Mouse (Mus musculus): ENCODE data around the gene Barx1.
A peak's percentile ranks its signal among the peaks of the same experiment; 100 is the strongest.

Gene Barx1

DNA sequence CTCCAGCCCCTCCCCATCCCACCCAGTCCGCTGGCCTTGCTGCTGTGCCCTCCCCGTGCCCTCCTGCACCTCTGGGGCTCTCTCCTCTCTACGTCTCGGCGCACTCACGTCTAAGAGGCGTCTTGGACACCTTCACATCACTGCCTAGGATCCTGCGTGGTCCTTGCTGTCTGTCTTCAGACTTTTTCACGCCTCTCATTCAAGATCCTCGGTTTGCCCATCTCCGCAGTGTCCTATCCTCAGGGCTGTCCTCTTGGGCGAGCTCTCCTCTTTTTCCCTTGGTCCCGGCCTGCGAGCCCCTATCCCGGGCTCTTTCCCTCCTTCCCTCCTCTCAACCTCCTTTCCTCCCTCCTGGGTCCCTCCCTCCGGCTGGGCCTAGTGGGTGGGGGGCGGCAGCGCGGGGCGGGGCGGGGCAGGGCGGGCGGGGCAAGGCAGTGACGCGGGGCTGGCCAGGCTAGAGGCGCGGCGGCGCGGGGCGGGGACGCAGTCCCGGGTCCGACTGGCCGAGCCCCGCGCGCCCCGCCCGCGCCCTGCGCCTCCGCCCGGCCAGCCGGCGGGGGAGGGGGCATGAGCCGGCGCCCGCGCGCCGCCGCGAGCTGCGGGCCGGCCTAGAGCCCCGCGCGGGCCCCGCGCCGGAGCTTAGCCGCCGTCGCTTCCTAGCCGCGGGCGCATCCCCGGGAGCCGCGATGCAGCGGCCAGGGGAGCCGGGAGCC is at the start of gene Barx1:
TSS of gene Barx1 (plus strand) at position 568 of the 713 bp plus-strand sequence.
- DNase-seq (ENCODE audit: low read depth, low spot score) = no peak

DNA sequence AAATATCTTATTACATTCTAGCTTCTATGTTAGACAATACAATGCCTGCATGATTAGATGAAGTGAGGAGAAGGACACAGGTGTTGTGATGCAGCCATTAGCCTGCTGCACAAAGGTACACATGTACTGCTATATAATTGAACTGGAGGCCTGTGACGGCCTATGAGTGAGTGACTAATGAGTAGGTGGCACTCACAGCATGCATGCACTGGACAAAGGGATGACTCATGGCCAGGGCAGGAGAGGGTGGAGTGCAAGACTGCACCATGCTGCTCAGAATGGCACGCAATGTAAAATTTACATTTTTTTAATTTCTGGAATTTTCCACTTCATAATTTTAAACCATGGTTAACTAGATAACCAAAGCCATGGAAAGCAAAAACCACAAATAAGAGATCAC is 48.3 kb upstream of the Barx1 start:
- no peak for DNase-seq (ENCODE audit: low read depth, low spot score)

DNA sequence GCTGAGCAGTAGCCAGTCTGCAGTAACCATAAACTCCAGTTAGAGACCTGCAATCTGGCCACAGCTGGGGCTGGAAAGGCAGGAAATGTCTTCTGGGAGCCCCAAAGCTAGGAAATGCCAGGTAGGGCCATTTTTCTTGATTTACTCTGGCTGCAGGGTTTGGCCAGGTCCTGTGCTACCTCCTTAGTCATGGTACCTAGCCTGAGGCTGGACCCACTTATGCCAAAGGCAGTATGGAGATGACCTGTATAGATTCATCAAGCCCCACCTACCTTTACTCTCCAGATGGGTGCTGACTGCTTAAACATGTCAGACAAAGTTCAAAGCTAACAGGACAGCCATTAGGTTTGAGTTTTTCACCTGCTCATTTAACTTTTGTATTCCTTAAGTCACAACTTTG is 45.0 kb upstream of the Barx1 start:
- DNase-seq (ENCODE audit: low read depth, low spot score) = no peak

DNA sequence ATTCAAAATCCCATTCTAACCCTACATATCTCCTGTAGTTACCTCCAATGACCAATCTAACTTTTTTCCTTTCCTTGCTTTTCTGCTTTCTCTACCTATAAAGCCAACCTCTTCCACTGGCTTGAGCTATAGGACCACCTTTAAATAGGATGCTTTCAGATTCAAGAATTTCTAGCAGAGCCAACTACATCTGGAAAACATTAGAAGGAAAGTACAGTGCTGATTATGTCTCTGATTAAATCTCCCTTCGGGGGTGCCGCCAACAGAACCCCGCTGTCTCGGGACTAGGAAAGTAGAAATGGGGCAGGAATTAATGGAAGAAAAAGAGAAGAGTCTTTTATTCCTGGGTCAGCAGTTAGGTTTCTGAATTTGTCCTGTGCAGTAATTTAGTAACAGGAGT is 43.9 kb upstream of the Barx1 start:
- no peak for DNase-seq (ENCODE audit: low read depth, low spot score)

DNA sequence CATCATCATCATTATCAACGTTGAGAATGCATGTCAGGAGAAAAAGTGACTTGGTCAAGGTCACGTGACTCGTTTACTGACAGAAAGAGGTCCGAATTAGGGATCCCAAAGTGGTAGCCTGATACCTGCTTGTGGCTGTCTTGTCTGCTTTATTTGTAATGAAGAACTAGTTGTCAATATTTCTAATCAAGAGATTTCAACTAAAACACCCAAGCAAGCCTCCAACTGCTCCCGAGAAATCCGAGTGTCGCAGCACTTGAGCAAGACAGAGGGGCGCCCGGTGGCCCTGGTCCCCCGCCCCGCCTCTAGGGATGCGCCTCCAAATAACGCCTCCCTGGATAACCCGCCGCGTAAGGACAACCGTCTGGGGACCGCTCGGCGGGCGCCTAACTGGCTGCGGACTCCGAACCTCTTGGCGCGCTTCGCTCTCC is 37.8 kb upstream of the Barx1 start:
- no peak for DNase-seq (ENCODE audit: low read depth, low spot score)

DNA sequence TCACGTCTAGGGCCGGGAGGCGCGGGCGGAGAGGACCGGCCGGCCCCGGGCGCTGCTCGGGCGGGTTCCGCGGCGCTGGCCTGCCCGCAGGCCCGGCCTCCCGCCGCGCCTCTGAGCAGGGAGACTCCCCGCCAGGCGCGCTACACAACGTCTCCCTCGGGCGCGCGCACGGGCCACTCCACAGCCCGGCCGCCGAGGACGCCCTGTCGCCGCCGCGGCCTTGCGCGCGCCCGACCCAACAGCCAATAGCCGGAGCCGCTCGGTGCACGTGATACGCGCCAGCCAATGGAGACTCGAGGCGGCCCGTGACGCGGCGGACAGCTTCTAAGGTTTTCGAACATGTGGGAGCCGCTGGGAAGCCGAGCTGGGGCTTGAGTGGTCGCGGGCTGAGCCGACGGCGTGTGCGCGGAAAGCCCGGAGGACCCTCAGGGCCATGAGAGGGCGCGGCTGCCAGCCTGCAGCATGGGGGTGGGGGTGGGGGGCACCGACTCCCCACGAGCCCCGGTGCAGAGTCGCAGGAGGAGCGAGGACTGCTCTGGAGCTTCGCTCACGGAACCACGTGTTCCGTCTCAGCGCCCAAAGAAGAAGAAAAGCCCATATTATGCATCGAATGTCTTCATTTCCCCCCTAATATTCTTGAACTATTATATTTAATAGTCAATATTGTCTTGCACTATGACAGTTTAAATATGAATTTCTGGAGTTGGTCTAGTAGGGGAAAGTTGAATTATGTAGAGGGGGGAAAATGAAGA is 37.2 kb upstream of the Barx1 start, which contains the start of gene Ptpdc1:
TSS of gene Ptpdc1 (minus strand) at position 232 of the 752 bp plus-strand sequence.
- DNase-seq (ENCODE audit: low read depth, low spot score) = peak; percentile 16

DNA sequence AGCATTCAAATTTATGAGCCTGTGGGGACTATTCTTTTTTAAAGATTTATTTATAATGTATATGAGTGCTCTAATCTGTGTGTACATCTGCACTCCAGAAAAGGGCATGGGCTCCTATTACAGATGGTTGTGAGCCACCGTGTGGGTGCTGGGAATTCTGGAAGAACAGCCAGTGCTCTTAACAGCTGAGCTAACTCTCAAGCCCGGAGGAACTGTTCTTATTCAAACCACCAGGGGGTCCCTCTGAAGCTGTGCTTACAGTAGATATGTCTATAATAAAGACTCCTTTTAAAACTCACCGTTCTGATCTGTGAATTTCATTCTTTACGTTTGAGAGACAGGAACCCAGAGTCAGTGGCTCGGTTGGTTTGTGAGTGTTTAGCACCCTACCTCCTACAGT is 31.1 kb upstream of the Barx1 start:
- DNase-seq (ENCODE audit: low read depth, low spot score) = no peak

DNA sequence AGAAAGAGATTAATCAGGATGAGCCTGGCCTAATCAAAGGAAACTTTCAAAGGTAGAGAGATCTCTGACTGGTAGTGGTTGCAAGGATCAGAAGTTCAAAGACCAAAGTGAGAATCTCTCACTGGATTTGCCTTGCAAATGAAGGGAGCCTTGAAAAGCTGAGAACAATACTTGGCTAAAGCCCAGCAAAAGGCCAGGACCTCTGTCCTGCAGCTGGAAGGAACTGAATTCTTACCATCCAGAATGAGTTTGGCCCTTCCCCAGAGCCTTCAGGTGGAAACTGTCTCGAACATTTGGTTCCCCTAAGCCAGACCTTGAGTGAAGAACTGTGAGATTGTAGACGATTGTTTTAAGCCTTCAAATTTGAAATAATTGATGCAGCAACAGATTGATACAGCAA is 25.1 kb upstream of the Barx1 start:
- DNase-seq (ENCODE audit: low read depth, low spot score) = no peak

DNA sequence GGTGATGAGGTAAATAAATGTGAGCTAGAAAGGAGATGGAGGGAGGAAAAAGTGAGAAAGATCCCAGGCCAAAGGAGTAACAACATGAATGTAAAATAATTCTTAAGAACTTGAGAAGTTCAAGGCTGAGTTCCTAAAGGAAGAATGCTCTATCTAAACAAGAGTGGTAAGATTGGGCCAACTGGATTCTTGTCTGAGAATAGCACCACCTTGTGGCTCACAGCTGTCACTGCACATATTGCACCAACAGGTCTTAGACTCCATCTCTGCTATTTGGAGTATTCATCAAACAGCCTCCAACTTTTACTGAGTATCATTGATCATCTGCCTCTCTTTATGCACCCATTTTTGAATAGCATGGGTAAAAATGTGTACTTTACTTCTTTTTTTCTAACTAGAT is 23.2 kb upstream of the Barx1 start:
- DNase-seq (ENCODE audit: low read depth, low spot score) = peak; percentile 22

DNA sequence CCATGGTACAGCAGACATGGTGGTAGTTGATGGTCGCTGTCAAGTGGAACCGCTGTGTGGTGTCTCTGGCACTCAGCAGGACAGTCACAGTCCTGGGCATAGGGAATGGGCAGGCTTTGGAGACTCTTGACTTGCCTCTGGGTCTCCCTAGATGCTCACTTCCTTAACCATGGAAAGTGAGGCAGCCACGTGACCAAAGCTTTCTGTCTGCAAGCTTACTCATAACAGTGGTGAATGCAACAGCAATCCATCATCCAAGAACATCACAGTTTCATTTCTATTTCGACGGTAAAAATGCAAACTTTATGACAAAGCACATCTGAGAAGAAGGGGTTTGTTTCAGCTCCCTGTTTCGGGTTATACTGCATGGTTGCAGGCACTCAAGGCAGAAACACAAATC is 19.7 kb upstream of the Barx1 start:
- no peak for DNase-seq (ENCODE audit: low read depth, low spot score)

DNA sequence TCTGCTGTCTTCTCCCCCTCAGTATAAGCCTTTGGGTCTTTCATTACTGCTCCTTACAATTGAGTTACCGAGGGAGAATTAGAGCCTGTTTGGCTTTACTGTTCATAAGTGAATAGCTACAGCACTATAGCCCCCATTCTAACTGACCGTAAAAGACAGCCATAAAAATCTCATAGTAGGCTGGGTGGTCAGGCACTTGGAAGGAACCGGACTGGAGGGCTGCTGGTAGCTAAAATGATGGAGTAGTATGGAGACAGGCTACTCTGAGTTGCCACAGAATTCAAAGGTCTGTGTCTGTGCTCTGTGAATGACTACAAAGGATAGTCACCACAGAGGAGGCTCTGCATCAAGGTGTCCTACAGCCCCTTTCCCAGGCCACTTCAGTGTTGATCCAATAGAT is 18.8 kb upstream of the Barx1 start:
- no peak for DNase-seq (ENCODE audit: low read depth, low spot score)

DNA sequence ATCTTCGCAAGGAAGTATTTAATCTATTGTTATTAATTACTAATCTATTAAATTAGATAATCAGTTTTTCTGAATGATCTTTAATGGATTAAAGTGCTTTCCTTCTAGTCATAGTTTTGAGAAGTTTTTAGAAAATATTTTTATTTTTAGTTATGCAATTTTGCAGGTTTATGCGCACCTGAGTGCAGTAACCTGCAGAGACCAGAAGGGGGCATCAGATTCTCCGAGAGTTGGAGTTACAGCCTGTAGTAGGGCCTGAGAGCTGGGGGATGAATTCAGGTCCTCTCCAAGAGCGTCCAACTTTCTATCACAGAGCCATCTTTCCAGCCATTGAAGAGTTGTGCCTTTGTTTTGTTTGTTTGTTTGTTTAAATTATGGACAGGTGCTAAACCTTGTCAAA is 16.1 kb upstream of the Barx1 start:
- no peak for DNase-seq (ENCODE audit: low read depth, low spot score)

DNA sequence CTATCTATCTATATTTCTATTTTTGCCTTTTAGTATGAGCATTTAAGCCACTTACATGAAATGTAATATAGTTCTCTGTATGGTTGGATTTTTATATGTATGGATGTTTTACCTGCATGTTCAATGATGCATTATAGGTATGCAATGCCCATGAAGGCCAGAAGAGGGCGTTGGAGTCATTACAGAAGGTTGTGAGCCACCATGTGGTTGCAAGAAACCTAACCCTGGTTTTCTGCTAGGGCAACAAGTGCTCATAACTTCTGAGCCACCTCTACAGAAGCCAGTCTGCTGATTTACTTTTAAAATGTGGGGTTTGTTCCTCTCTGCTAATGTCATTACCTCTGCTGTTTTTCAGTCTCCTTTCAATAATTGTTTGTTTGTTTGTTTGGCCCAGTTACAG is 12.2 kb upstream of the Barx1 start:
- no peak for DNase-seq (ENCODE audit: low read depth, low spot score)

DNA sequence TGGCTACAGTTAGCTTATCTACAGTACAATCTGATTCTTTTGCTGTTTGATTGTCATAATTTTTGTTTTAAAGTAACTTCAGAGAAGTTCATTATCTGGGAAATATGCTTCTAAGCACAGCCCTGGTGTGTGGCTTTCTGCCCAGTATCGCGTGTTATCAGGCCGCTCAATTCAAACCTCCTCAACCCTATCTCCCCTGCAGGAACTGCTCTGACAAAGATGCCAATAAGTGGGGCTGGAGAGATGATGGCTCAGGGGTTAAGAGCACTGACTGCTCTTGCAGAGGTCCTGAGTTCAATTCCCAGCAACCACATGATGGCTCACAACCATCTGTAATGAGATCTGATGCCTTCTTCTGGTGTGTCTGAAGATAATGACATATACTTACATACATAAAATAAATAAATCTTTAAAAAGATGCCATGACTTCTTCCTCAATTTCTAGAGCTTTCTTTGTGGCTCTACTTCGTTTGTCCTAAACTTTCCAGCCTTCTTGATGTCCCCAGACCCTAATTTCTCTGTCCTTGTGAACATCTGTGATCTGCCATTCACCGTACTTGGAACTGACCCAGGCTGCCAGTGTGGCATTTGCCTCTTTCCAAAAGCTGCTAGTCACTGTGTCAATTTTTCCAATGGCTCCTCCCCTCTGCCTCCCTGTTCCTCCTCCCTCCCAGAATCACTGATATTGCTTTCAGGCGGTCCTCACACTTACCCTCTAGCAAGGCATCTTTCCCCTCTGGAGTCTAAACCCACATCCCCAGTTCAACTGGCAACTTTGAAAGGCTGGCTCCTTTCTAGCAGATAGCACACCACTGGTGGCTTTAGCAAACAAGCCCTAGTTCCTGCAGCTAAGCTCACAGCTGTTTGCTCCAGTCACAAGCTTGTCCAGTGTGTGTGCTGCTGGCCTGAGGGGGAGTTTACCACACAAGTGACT is 11.4 kb upstream of the Barx1 start:
- no peak for DNase-seq (ENCODE audit: low read depth, low spot score)

DNA sequence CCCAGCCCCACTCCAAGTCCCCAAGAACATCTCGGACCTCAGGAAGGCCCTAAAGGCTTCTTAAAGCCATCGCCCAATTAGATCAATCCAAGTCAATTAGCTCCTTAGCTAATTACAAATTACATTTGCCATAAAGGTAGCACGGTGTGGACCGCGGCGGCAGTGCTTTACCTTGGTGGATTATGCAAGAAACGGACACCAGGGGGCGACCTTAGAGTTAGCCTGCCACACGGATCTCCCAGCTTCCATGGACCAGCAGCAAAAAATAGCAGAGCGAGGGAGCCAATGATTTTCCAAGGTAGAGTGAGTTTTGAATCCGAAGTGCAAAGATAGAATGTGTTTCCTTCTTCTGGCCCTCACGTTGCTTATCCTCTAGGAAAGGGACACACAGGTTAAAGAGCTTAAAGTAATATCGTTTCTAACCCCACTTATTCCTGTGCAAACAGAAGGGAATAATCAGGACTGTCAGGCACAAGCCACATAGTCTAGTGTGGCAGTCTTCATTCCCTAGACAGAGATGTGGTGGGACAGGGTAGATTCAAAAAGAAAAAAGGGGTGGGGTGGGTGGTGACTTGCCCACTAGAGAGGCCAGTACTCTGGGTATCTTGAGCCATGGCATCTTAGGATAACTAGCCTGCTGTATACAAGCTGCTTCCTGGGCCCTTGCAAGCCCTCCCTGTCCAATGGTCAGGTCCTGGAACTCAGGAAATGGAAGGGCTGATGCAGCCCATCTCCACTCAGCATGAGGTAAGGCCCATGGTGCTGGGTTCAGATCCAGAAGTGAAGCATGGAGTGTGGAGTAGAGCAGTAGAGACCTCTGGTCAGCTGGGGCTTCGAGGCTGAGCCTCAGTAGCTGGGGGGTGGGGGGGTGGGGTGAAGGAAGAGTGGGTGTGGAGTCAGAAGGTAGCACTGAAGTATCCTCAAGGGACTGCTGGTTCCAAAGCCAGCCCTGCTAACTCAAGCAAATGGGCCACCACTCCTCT is 8.7 kb upstream of the Barx1 start:
- no peak for DNase-seq (ENCODE audit: low read depth, low spot score)

DNA sequence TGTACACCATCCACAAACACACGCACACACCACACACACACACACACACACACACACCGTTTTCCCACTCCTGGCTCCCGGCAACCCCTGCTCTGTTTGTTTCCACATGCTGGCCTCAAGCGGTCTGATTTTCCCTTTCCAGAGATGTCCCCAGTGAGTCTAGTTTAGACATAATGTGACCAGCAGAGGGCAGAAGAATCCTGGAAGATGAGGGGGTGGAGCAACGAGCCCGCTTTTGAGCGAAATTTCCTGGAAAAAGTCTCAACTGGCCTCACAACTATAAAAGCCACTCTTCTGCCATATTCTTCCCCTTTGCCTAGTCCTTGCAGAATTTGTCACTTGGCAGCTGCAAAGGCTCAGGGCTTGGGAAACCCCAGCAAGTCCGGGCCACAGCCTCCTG is 7.2 kb upstream of the Barx1 start:
- no peak for DNase-seq (ENCODE audit: low read depth, low spot score)

DNA sequence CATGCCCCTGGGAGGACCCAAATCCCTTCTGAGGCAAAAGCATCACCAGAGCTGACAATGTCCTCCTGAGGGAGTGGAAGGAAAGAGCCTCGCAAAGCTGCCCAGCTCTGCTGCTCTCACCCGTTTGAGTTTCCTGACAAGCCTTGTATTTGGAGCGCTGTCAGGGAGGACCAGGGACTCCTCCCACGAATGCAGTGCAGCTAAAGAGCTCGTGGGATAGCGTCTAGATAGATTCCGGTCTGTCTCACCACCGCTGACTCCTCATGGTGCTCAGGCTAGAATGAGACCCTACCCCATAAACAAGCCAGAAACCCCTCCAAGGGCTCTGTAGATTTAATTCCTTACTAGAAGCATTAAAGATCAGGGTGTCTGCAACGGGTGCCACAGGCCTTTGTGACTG is 5.0 kb upstream of the Barx1 start:
- DNase-seq (ENCODE audit: low read depth, low spot score) = no peak

DNA sequence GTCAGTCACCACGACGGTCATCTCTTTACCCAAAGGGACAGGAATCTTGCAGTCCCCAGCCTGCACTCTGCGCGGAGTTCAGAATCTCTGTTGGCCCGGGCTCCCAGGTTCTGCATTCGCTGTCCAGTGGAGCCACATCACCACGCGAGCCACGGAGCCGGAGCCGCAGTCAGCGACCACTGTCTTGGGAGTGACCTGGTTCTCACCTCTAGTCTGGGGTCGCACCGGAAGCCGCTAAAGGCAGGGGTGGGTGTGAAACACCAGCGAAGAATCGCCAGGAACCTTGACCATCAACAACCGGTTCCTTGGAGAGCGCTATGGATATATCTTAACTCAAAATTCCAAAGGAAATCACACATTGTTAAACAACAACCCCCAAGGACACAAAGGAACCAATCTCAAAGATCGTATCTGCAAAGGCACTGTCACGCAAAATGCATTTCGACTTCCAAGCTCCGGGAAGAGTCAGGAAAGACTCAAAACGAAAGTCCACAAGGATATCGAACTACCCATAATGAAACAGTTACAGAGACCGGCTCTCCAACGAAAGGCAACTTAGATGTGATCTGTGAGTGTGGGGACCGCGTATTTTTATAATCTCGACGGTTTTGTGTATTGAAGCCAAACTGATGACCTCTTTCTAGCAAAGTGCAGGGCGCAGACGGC is 4.1 kb upstream of the Barx1 start:
- no peak for DNase-seq (ENCODE audit: low read depth, low spot score)

DNA sequence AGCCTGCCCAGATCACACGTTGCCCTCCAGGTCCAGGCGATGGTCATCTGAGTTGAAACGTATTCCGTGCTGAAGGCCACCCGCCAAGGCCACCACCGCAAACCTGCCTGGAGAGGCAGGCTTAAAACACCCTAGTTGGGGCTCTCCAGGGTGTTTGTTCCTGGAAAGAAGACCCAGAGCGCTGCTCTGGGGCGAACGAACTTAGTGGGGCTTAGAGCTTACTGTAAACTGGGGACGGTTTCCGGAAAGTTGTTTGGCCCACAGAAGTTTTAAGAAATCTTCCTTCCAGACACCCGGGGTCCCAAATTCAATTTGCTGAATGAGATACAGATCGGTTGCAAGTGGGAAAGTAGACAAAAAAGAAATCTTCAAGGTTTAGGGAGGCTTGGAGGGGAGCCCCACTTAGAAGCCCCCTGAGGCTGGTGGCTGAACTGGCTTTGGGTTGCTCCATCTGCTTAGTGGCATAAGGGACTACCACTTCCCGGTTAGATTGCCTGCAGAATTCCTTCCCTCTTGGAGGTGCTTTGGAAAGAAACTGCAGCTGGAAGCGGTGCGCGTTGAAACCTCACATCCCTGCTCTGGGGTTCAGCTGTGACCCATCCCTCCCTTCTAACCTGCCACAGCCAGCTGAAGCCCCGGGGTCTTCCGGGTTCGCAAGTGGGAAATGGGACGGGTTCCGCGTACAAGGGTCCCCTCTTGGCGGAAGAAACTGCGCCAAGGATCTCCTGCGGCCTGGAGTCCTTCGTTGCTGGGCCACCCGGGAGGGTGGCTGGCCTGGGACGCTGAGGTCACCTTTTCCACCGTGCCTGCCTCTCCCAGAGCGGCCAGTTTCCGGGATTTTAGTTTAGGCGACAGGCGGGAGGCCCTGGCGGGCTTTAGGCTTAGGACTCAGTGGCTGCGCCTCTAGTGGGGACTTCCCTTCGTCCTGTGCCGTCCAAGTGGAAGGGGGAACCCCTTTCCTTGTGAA is 3.3 kb upstream of the Barx1 start:
- no peak for DNase-seq (ENCODE audit: low read depth, low spot score)

All from c-Kit-negative CD71-positive TER-119-positive erythroid progenitor cells, embryonic 14.5 days (primary cell).